Comparison of ENCODE assay signal across 17 mouse cellular contexts in genomic region chr7:37717071-37717470, GRCm38 (mm10). TPM values are rescaled to one million over a fixed set of nuclear protein-coding genes. Genes with fewer than 3 reads are reported as not detected.
DNase-seq lines count a peak whose midpoint lies in the region; ATAC-seq and TF ChIP-seq lines count a peak whose summit lies in the region.
"Had no signal": no experiment of that assay in that cellular context is flagged by ENCODE, and none has a peak within 500 bp of the region (broad histone marks: within the 10 kb centered on the region; RNA-seq: fewer than 3 reads in every experiment).

No protein-coding gene starts in this region.

- no peaks in the 10 kb centered on the region for H3K9me3 ChIP-seq in midbrain, embryonic 10.5 days (replicated peaks)
- no peaks in the 10 kb centered on the region for H3K9me3 ChIP-seq in midbrain, embryonic 11.5 days (ENCODE audit: control insufficient read depth, low read length)
- H3K9me3 ChIP-seq: embryonic facial prominence, embryonic 10.5 days; embryonic facial prominence, embryonic 12.5 days; forebrain, embryonic 13.5 days; forebrain, embryonic 15.5 days had no signal

- 0 out of 2 replicates have a peak overlapping the region, but pooled peaks have one; percentile 4 for H3K27ac ChIP-seq in midbrain, embryonic 10.5 days (replicated peaks)
- no peak overlapping the region for H3K27ac ChIP-seq in midbrain, embryonic 11.5 days (ENCODE audit: low read depth, low read length)
- H3K27ac ChIP-seq in left cerebral cortex, adult 2 months: no peak overlapping the region
- H3K27ac ChIP-seq: embryonic facial prominence, embryonic 10.5 days; embryonic facial prominence, embryonic 12.5 days; forebrain, embryonic 13.5 days; forebrain, embryonic 15.5 days had no signal

- H3K4me3 ChIP-seq in midbrain, embryonic 10.5 days: no peak overlapping the region
- no peak overlapping the region for H3K4me3 ChIP-seq in midbrain, embryonic 11.5 days (ENCODE audit: low read depth, low read length)
- H3K4me3 ChIP-seq in left cerebral cortex, adult 2 months: no peak overlapping the region
- H3K4me3 ChIP-seq: embryonic facial prominence, embryonic 10.5 days; embryonic facial prominence, embryonic 12.5 days; forebrain, embryonic 13.5 days; forebrain, embryonic 15.5 days had no signal

- WGBS in midbrain, embryonic 10.5 days: 92% methylated on average over 7 of the region's 7 CpGs
- 94% methylated on average over 7 of the region's 7 CpGs for WGBS in midbrain, embryonic 11.5 days

- H3K36me3 ChIP-seq in midbrain, embryonic 10.5 days: peaks cover 6% of the 10 kb centered on the region; the same call in 1 of the 2 replicates
- H3K36me3 ChIP-seq in midbrain, embryonic 11.5 days (ENCODE audit: control insufficient read depth, insufficient read depth, low read length): no peaks in the 10 kb centered on the region
- H3K36me3 ChIP-seq: embryonic facial prominence, embryonic 10.5 days; embryonic facial prominence, embryonic 12.5 days; forebrain, embryonic 15.5 days; G1E had no signal

- no peak for ATAC-seq in midbrain, embryonic 11.5 days (ENCODE audit: low FRiP score)
- ATAC-seq: CD4-positive, CD25-positive, alpha-beta regulatory T cell, adult 4 months; forebrain, embryonic 13.5 days; forebrain, embryonic 15.5 days; forebrain, postnatal 0 days had no signal

- H3K4me1 ChIP-seq in midbrain, embryonic 10.5 days: peaks cover 23% of the 10 kb centered on the region
- no peaks in the 10 kb centered on the region for H3K4me1 ChIP-seq in midbrain, embryonic 11.5 days (ENCODE audit: control insufficient read depth, insufficient read depth, low read length)

- no peaks in the 10 kb centered on the region for H3K27me3 ChIP-seq in midbrain, embryonic 10.5 days (ENCODE audit: low read depth, poor library complexity, severe bottlenecking)
- H3K27me3 ChIP-seq in midbrain, embryonic 11.5 days (ENCODE audit: control insufficient read depth, insufficient read depth, low read length): no peaks in the 10 kb centered on the region
- H3K27me3 ChIP-seq: CH12.LX; embryonic facial prominence, embryonic 12.5 days; forebrain, embryonic 13.5 days; forebrain, embryonic 15.5 days had no signal

- peak; percentile 73 for DNase-seq in heart, adult 11 months
- DNase-seq in heart, adult 18-20 months: no peak
- no peak for DNase-seq in midbrain, embryonic 10.5 days (ENCODE audit: low spot score)
- no peak for DNase-seq in midbrain, embryonic 11.5 days (ENCODE audit: low spot score, missing footprints)
- DNase-seq in left cerebral cortex, adult 2 months (ENCODE audit: extremely low spot score in 1 of 2, low spot score in 2 of 2): no peak
- DNase-seq: adrenal gland, adult 2 months; adrenal gland, postnatal 10 days; adrenal gland, postnatal 25 days; B cell, adult 2 months; forebrain, postnatal 0 days had no signal

- H3K4me2 ChIP-seq in midbrain, embryonic 11.5 days: no peak overlapping the region
- H3K4me2 ChIP-seq: embryonic facial prominence, embryonic 12.5 days; forebrain, embryonic 13.5 days; forebrain, embryonic 15.5 days had no signal

- no peak for TF ChIP-seq CTCF in left cerebral cortex, adult 2 months (IDR thresholded peaks at IDR 0.05)

- H3K9ac ChIP-seq in midbrain, embryonic 11.5 days (ENCODE audit: low read length): no peak overlapping the region
- H3K9ac ChIP-seq: embryonic facial prominence, embryonic 12.5 days; forebrain, embryonic 13.5 days; forebrain, embryonic 15.5 days; forebrain, postnatal 0 days had no signal

- intact Hi-C loops in left cerebral cortex, adult 2 months (cut with DNase I): no loop called here

RNA-seq across cellular contexts. Expression of gene Zfp536, which starts 56.4 kb away (rescaled TPM):
- total RNA-seq in heart, adult 18-20 months (2021): 10 to 100 TPM in 1 of 2 experiments, 1 to 10 TPM in 1; 7.9 to 10.7 TPM
- polyA plus RNA-seq in midbrain, embryonic 10.5 days (2016; fragmentation: Nextera tagmentation; extraction: Ambion mirVana): 31.0 and 40.3 TPM in 2 replicates
- 26.8 and 27.5 TPM in 2 replicates for polyA plus RNA-seq in midbrain, embryonic 11.5 days (2014; fragmentation: Nextera tagmentation; extraction: Ambion mirVana)
- total RNA-seq in left cerebral cortex, adult 2 months (2021): 10 to 100 TPM; 35.1 to 43.5 TPM
- total RNA-seq: CH12.LX had no signal
- polyA plus RNA-seq: G1E had no signal
